Mouse (Mus musculus) cerebellum, adult 2 months (tissue): Measurements from ENCODE around the gene Hist1h2ae. TPM values are rescaled to one million over a fixed set of nuclear protein-coding genes. Genes with fewer than 3 reads are reported as not detected.

Experiments
- DNase-seq, 2 experiments: peaks; one replicate each; pipeline ENCODE4 v3.0.0; 2021
- H3K27ac ChIP-seq: fragments of 200-500 bp; 2 replicates; pipeline ENCODE4 v1.5.1; 2012; ENCODE audit warnings: low read length, control low read depth, inconsistent platforms; ENCODE audit not compliant: insufficient read depth
- H3K27me3 ChIP-seq: fragments of 200-500 bp; 2 replicates; pipeline ENCODE4 v1.6.1; 2012; ENCODE audit warnings: inconsistent platforms, mild to moderate bottlenecking, low read length, moderate library complexity; ENCODE audit not compliant: control insufficient read depth, insufficient read depth
- H3K4me1 ChIP-seq: fragments of 200-500 bp; 2 replicates; pipeline ENCODE4 v1.6.1; 2011; ENCODE audit warnings: low read length; ENCODE audit not compliant: control insufficient read depth, insufficient read depth
- H3K4me3 ChIP-seq: fragments of 200-500 bp; replicated peaks from 2 replicates; pipeline ENCODE3; 2011; ENCODE audit warnings: mild to moderate bottlenecking, low read depth, low read length, control low read depth; ENCODE audit not compliant: insufficient read depth
- CTCF ChIP-seq: fragments of 200-500 bp; IDR thresholded peaks from 2 replicates; pipeline ENCODE4 v1.5.1; 2011; ENCODE audit warnings: low read depth, mild to moderate bottlenecking, control low read depth, low read length, moderate library complexity, borderline replicate concordance; ENCODE audit not compliant: insufficient read depth
- POLR2A ChIP-seq: fragments of 200-500 bp; IDR thresholded peaks from 2 replicates; pipeline ENCODE4 v1.6.1; 2011; ENCODE audit warnings: low read length, control low read depth, borderline replicate concordance; ENCODE audit not compliant: insufficient read depth
- WGBS: fragments of 180-500 bp; shearing (Covaris S2); methylation state at CpG from one replicate; pipeline ENCODE4 v1.1.7; 2018; 5-methylcytosine and 5-hydroxymethylcytosine counted together
- polyA plus RNA-seq: library from polyadenylated mRNA; depleted of rRNA; stranded (reverse); fragments of >200 nt; gene quantifications from 2 replicates; pipeline ENCODE4 v1.2.3, GENCODE M21; 2012; rRNA removed

Hist1h2ae gene
- polyA plus RNA-seq, 1 experiment: 0.33 TPM

DNA sequence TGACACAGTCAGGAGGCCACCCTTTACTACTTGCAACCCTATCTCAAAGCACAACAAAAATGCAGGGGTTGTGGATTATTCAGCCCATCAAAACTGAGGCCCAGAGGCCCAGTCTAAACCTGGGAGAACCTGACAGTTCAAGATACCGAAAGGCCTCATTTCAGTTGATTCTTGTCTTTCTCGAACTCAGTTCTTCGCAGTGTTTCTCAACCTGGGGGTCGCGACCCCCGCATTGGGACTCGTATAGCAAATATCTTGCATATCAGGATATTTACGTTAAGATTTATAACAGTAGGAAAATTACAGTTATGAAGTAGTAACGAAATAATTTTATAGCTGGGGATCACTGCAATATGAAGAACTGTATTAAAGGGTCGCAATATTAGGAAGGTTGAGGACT, 45.1 kb downstream of the Hist1h2ae start:
- WGBS: 7% methylated on average over 10 of the region's 10 CpGs
- Histone ChIP-seq H3K27ac (no peak overlapping the region), H3K4me3 (no peak overlapping the region), H3K4me1 (no peaks in the 10 kb centered on the region), H3K27me3 (no peaks in the 10 kb centered on the region)
- DNase-seq: no peak
- TF ChIP-seq POLR2A (no peak), CTCF (no peak)

DNA sequence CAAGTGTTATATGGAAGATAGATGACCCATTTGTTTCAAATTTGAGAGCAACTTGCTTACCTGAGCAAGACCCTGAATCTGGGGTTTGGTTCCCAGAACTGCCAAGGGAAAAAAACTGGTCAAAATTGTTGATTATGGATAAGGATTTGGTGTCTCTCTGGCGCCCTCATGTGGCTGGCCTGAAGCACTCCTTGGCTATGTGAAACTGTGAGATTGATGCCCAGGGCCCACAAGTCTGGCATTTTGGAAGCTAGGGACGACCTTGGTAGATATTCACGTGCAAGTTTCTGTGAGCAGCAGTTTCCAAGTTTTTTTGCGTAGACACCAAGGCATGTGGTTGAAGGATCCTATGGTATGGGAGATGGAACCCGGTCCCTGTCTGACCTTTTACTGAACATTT, 46.4 kb downstream of the Hist1h2ae start:
- WGBS: 6% methylated on average over 5 of the region's 5 CpGs
- H3K27ac ChIP-seq: no peak overlapping the region
- DNase-seq: peak; percentile 69 to 71
- H3K27me3 ChIP-seq: no peaks in the 10 kb centered on the region
- H3K4me1 ChIP-seq: no peaks in the 10 kb centered on the region
- peak; percentile 85 for TF ChIP-seq CTCF
- no peak for TF ChIP-seq POLR2A
- H3K4me3 ChIP-seq: no peak overlapping the region

DNA sequence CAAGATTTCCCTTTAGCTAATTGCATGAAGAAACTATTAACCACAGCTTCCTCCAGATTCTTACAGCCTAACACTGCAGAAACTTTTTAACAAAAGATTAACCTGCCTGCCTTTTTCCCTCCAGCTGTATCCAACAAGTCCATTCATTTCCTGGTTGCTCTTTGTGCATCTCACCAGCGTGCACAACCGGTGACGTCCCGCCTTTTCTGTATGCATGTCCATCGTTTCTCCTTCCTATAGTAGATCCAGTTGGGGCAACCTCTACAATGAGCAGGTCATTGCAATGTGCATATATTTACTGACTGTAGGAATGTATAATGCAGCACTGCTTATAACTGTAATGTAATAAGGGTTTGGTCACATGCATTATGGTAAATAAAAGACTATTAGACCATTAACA, 47.0 kb downstream of the Hist1h2ae start:
- no peaks in the 10 kb centered on the region for H3K4me1 ChIP-seq
- H3K27me3 ChIP-seq: no peaks in the 10 kb centered on the region
- H3K27ac ChIP-seq: no peak overlapping the region
- 48% methylated on average over 5 of the region's 5 CpGs for WGBS
- DNase-seq: no peak
- TF ChIP-seq POLR2A (no peak), CTCF (no peak)
- H3K4me3 ChIP-seq: no peak overlapping the region

DNA sequence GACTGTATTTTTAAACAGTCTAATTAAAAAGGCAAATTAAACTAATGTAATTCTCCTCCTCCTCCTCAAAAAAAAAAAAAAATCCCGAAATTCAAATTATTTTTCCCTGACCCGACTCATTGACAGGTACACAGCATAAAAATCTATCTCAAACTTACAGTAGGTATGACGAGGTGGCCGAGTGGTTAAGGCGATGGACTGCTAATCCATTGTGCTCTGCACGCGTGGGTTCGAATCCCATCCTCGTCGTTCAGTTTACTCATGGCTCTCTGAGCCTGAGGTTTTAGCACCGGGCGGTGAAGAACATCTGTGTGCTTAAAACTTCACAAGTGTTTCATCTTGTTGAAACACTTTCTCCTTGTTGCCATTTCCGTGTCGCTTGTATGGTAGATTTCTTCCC, 49.3 kb downstream of the Hist1h2ae start:
- Histone ChIP-seq H3K27ac (no peak overlapping the region), H3K4me1 (no peaks in the 10 kb centered on the region), H3K4me3 (no peak overlapping the region), H3K27me3 (no peaks in the 10 kb centered on the region)
- peak; percentile 73 to 77 for DNase-seq
- TF ChIP-seq CTCF (no peak), POLR2A (no peak)
- 5% methylated on average over 14 of the region's 14 CpGs for WGBS

Other genes with a start within 250 kb of the Hist1h2ae start
- gene Zfp322a, start 202.0 kb downstream of the Hist1h2ae start, polyA plus RNA-seq: 14.6 and 16.0 TPM in 2 replicates
- 9.8 and 10.7 TPM in 2 replicates for gene Abt1, start 147.4 kb downstream of the Hist1h2ae start, polyA plus RNA-seq
- gene Btn1a1, start 105.3 kb downstream of the Hist1h2ae start, polyA plus RNA-seq: 0.21 and 0.32 TPM in 2 replicates
- gene Btn2a2, start 82.4 kb downstream of the Hist1h2ae start, polyA plus RNA-seq: 0.20 and 0.21 TPM in 2 replicates
- 33.0 and 35.8 TPM in 2 replicates for gene Hist1h4h, start 40.2 kb downstream of the Hist1h2ae start, polyA plus RNA-seq
- gene Hist1h2af, start 37.3 kb downstream of the Hist1h2ae start, polyA plus RNA-seq: 0.60 and 2.4 TPM in 2 replicates
- gene Hist1h3g, start 35.8 kb downstream of the Hist1h2ae start, polyA plus RNA-seq: 0.29 TPM in 1 of 2 replicates, not detected in the other
- 0.33 and 0.34 TPM in 2 replicates for gene Hist1h2bh, start 27.8 kb downstream of the Hist1h2ae start, polyA plus RNA-seq
- 0.32 and 0.33 TPM in 2 replicates for gene Hist1h3f, start 27.2 kb downstream of the Hist1h2ae start, polyA plus RNA-seq
- gene Hist1h4f, start 19.6 kb downstream of the Hist1h2ae start, polyA plus RNA-seq: 4.7 and 7.0 TPM in 2 replicates
- 0.05 and 0.14 TPM in 2 replicates for gene Hist1h1d, start 18.0 kb downstream of the Hist1h2ae start, polyA plus RNA-seq
- gene Hist1h3e, start 8.9 kb downstream of the Hist1h2ae start, polyA plus RNA-seq: 1.5 and 3.2 TPM in 2 replicates
- gene Hist1h2bg, start 176 bp upstream of the Hist1h2ae start, polyA plus RNA-seq: 7.3 and 9.3 TPM in 2 replicates
- 0.65 and 0.98 TPM in 2 replicates for gene Hist1h2bf, start 3.0 kb upstream of the Hist1h2ae start, polyA plus RNA-seq
- gene Hist1h2ad, start 3.2 kb upstream of the Hist1h2ae start, polyA plus RNA-seq: 1.2 and 1.9 TPM in 2 replicates
- 2.0 and 2.8 TPM in 2 replicates for gene Hist1h3d, start 4.5 kb upstream of the Hist1h2ae start, polyA plus RNA-seq
- gene Hist1h4d, start 10.4 kb upstream of the Hist1h2ae start, polyA plus RNA-seq: 5.8 and 8.0 TPM in 2 replicates
- gene Hist1h2be, start 49.9 kb upstream of the Hist1h2ae start, polyA plus RNA-seq: 4.2 and 5.5 TPM in 2 replicates
- 4.1 and 6.1 TPM in 2 replicates for gene Hist1h1e, start 51.3 kb upstream of the Hist1h2ae start, polyA plus RNA-seq
- 0.85 and 1.1 TPM in 2 replicates for gene Hist1h2ac, start 112.7 kb upstream of the Hist1h2ae start, polyA plus RNA-seq
- 109 and 119 TPM in 2 replicates for gene Hist1h2bc, start 113.0 kb upstream of the Hist1h2ae start, polyA plus RNA-seq
- not detected in 2 replicates for gene Hist1h1t, start 124.6 kb upstream of the Hist1h2ae start, polyA plus RNA-seq
- gene Hist1h4c, start 127.2 kb upstream of the Hist1h2ae start, polyA plus RNA-seq: 5.8 and 9.1 TPM in 2 replicates
- 6.2 and 7.1 TPM in 2 replicates for gene Hfe, start 139.6 kb upstream of the Hist1h2ae start, polyA plus RNA-seq
- gene Hist1h1c, start 167.6 kb upstream of the Hist1h2ae start, polyA plus RNA-seq: 34.6 and 42.8 TPM in 2 replicates
- gene Hist1h3c, start 174.4 kb upstream of the Hist1h2ae start, polyA plus RNA-seq: 0.23 and 0.30 TPM in 2 replicates
- 0.56 and 0.97 TPM in 2 replicates for gene Hist1h2bb, start 175.5 kb upstream of the Hist1h2ae start, polyA plus RNA-seq
- 1.1 TPM in 1 of 2 replicates, not detected in the other for gene Hist1h2ab, start 179.9 kb upstream of the Hist1h2ae start, polyA plus RNA-seq
- gene Hist1h3b, start 181.0 kb upstream of the Hist1h2ae start, polyA plus RNA-seq: 0.40 TPM in 1 of 2 replicates, not detected in the other
- gene Hist1h4b, start 185.8 kb upstream of the Hist1h2ae start, polyA plus RNA-seq: 4.8 and 5.4 TPM in 2 replicates
- gene Hist1h4a, start 190.0 kb upstream of the Hist1h2ae start, polyA plus RNA-seq: 3.5 and 4.7 TPM in 2 replicates
- 0.43 and 1.2 TPM in 2 replicates for gene Hist1h3a, start 191.2 kb upstream of the Hist1h2ae start, polyA plus RNA-seq
- gene Hist1h1a, start 192.4 kb upstream of the Hist1h2ae start, polyA plus RNA-seq: 0.52 TPM in 1 of 2 replicates, not detected in the other
- 0.08 and 0.10 TPM in 2 replicates for gene Trim38, start 198.7 kb upstream of the Hist1h2ae start, polyA plus RNA-seq
- gene Slc17a2, start 235.8 kb upstream of the Hist1h2ae start, polyA plus RNA-seq: not detected in 2 replicates